Mouse (Mus musculus) spleen, postnatal 10 days (tissue): Measurements from ENCODE around the gene Tfap2a.

Source experiments
- DNase-seq, 2 experiments: peaks; one replicate each; pipeline ENCODE4 v3.0.0; 2021 to 2022; ENCODE audit warnings: low spot score in 2 of 2

Tfap2a gene

GRCm38 (mm10) chr13:40738196-40738880 lies at the start of gene Tfap2a:
Gene Tfap2a, minus strand, starts transcription at chr13:40738376.
- DNase-seq, result no peak

- no peak for DNase-seq
These were observed 46.1 kb upstream of the Tfap2a start for GRCm38 (mm10) chr13:40784202-40784771.

- no peak for DNase-seq
These were observed 19.8 kb upstream of the Tfap2a start for GRCm38 (mm10) chr13:40757995-40758394.

GRCm38 (mm10) chr13:40756356-40756755 lies 18.2 kb upstream of the Tfap2a start:
- DNase-seq, result no peak

GRCm38 (mm10) chr13:40754091-40754490 lies 15.9 kb upstream of the Tfap2a start:
- no peak for DNase-seq

- DNase-seq, result no peak
These were observed 13.7 kb upstream of the Tfap2a start for GRCm38 (mm10) chr13:40751889-40752288.

- DNase-seq, result no peak
These were observed 11.4 kb upstream of the Tfap2a start for GRCm38 (mm10) chr13:40749603-40749905.

GRCm38 (mm10) chr13:40748785-40749602 lies 10.8 kb upstream of the Tfap2a start:
- DNase-seq, result no peak

- no peak for DNase-seq
These were observed 6.1 kb upstream of the Tfap2a start for GRCm38 (mm10) chr13:40744111-40744805.

GRCm38 (mm10) chr13:40743221-40743620 lies 5.0 kb upstream of the Tfap2a start:
- DNase-seq, result no peak

GRCm38 (mm10) chr13:40741841-40742550 lies 3.8 kb upstream of the Tfap2a start:
- DNase-seq, result no peak

GRCm38 (mm10) chr13:40741436-40741835 lies 3.3 kb upstream of the Tfap2a start:
- DNase-seq, result no peak

GRCm38 (mm10) chr13:40740727-40741360 lies 2.7 kb upstream of the Tfap2a start:
- no peak for DNase-seq

- no peak for DNase-seq
These were observed 1.7 kb upstream of the Tfap2a start for GRCm38 (mm10) chr13:40739901-40740300.

- DNase-seq, result no peak
These were observed 1.0 kb upstream of the Tfap2a start for GRCm38 (mm10) chr13:40739121-40739650.

GRCm38 (mm10) chr13:40737761-40738160 lies 415 bp downstream of the Tfap2a start:
- DNase-seq, result no peak

GRCm38 (mm10) chr13:40737099-40737498 lies 1.1 kb downstream of the Tfap2a start:
- DNase-seq, result no peak

GRCm38 (mm10) chr13:40736107-40736780 lies 1.9 kb downstream of the Tfap2a start:
- no peak for DNase-seq

GRCm38 (mm10) chr13:40735416-40736106 lies 2.6 kb downstream of the Tfap2a start:
- no peak for DNase-seq
